Mouse (Mus musculus) CD8-positive naive resting alpha-beta T cell, adult 2 months (primary cell): ENCODE measurements around the gene Nr2f1.

ENCODE experiments used
- DNase-seq, 2 experiments: peaks; one replicate each; pipeline ENCODE4 v3.0.0; 2022; ENCODE audit warnings: low read depth in 2 of 2, low spot score in 2 of 2

Nr2f1 gene

DNA sequence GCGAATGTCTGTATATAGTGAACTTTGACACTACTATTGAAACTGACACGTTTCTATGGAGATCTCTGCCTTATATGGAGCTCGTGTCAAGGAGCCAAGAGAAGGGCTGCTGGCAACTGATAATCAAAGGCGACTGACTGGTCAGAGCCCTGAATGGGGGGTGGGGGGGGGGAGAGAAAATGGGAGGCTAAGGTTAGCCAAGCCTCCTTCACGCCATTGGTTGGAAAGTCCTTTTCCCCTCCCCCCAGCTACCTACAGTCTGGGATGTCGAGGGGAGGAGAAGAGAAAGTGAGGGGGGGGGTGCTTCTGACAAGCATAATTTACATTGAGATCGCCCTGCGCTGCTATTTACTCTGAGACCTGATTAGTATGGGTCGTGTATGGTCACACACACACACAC, 850 bp upstream of the Nr2f1 start:
- no peak for DNase-seq

DNA sequence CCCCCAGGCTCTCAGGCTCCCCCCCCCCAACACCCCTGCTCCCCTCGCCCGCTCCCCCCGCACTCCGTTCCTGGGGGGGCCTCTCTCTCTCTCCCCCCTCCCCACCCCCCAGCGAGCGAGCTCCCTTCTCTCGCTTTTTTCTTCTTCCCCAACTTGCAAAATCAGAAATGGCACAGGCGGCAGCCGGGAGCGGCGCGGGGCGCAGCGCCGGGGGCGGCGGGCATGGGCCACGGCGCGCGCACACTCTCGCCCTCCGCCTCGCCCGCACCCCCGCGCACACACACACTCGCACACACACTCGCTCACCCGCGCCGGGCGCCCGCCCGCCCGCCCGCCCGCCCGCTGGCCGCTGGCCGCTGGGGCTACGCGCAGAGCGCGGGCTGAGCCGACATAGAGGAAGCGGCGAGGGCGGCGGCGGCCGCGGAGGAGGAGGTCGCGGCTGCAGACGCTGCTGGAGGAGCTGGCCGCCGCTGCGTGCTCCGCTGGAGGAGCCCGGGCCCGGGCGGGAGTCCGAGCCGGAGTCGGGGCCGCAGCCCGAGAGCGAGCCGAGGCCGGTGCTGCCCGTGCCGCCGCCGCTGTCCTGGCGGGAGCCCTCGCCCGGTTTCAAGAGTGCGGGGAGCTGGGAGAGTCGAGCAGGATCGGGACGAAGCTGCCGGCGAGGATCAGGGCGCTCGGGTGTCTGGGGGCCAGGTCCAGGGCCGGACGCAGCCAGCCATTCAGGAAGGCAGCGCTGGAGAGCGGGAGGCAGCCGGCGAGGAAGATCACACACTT, 501 bp downstream of the Nr2f1 start:
- no peak for DNase-seq

DNA sequence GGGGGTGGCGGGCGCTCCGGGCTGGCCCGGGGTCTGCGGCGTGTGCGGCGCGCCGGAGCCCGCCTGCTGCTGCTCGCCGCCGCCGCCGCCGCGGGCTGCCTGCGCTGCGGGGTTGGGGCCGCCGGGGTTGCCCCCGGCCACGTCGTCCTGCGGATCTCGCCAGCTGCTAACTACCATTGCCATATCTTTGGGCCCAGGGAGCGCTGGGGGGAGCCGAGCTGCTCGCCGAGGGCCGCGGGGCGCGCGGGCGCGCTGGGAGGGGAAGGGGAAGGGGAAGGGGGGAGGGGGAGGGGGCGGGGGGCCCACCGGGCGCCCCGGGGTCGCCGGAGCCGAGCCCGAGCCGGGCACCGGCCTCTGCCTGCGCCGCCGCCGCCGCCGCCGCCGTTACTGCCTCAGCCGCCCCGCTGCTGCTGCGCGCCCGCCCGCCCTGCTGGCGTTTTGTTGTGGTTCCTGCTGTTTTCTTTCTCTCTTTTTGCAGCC, 1.1 kb downstream of the Nr2f1 start:
- no peak for DNase-seq

DNA sequence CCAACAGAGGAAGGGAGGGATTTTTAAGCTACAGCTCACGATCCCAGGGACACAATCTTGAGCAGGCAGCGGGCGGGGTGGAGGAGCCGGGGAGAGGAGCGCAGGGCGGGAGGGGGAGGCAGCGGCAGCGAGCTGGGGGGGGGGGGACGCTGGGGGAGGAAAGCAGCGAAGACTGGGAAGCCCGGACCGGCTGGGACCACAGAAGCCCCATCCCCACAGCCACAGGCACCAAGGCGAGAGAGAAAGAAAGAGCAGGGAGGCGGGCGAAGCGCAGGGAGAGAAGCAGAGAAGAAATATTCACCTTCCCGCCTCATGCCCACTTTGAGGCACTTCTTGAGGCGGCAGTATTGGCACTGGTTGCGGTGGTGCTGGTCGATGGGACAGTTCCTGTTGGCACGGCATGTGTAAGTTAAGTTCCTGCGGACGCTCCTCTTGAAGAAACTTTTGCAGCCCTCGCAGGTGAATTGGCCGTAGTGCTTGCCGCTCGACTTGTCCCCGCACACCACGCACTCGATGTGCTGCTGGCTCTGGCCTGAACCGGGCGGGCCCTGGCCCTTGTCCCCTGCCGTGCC, 1.7 kb downstream of the Nr2f1 start:
- no peak for DNase-seq

DNA sequence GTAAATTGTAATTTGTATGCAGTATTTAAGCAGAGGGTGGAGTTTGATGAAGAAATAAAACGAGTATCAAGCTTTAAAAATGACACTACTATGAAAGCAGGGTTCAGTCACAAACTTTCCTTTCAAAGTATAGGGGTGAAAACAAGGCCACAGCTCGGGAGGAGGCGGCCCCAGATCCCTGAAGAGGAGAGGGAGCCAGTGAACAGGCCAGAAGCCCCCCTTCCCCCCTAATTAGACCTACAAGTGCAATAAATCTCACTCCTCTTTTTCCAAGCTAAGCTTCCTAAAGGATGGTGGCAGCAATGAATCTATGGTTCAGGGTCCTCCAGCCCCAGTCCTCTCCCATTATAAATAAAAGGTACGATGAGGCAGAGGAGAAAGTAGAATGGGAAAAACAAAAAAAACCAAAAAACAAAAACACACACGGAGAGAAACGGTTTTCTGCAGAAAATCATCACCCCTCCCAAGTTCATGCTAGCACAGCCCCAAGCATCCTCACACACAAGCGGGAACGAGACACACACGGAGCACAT, 2.2 kb downstream of the Nr2f1 start:
- DNase-seq, result no peak

DNA sequence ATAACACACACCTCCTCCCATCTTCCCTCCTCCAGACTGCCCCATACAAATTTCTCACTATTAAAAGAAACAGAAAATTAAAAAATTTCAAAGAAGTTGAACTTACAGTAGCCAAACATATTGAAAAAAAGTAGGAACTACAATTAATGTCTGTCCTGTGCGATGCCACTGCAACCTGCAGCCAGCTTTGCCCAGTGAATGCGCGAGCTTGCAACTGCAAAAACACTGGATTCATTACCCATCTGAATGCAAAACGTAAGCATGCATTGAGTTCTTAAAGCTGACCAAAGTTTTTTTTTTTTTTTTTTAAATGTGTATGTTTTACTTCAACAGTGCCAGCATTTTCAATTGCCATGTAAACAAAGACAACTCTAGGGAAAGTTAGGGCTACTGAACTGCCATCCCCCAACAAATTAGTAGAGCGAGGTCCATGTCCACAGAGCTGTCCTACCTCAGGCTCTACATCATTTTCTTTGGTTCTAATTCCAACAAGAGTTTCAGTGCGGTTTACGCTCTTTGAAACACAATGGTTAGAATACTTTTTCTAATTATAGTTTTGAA, 3.2 kb downstream of the Nr2f1 start:
- no peak for DNase-seq

DNA sequence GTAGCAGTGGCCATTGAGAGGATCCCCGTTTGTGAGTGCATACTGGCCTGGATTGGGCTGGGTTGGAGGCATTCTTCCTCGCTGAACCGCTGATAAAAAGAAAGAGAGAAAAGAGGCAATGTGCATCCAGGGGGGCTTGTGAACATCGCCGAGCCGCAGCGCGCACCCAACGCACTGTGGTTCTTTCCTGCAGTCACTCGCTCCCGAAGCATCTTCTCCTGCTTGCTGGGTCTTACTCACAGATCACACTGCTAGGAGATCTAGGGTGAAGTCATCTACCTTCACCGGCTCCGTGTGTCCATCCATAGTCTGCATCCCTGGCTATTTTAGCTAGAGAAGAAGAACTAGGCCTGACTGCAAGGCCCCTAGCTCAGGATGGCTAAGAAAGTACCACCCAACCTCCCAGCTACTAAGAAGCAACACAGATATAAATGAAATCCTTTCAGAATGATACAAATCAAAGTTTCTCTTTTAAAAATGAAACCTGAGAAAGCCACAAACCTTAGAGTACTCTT, 3.9 kb downstream of the Nr2f1 start:
- no peak for DNase-seq

DNA sequence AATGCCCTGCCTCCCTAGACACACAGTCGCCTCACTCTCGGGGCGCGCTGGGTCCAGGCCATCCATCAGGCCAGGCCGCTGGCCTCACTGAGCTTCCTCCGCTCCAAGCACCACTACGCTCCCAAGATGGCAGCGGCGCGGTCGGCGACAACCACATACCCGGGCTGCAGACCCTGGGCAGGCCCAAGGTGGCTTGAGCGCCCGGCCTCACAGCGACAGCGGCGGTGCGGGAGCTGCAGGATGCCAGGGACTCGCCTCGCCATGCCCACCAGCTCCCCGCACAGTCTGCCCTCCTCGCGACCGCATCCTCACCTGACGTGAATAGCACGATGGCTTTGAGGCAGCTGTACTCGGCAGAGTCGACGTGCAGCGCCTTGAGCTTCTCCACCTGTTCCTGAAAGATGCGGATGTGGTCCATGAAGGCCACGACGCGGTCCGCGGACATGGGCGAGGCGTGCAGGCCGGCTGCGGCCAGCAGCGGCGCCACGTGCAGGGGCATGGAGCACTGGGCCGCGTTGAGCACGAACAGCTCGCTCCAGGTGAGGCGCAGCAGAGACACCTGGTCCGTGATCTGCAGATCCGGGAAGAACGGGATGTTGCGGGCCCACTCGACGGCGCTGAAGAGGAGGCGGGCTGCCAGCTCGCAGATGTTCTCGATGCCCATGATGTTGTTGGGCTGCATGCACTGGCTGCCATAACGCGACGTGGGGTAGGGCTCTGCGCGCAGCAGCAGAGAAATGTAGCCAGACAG, 4.5 kb downstream of the Nr2f1 start:
- no peak for DNase-seq

DNA sequence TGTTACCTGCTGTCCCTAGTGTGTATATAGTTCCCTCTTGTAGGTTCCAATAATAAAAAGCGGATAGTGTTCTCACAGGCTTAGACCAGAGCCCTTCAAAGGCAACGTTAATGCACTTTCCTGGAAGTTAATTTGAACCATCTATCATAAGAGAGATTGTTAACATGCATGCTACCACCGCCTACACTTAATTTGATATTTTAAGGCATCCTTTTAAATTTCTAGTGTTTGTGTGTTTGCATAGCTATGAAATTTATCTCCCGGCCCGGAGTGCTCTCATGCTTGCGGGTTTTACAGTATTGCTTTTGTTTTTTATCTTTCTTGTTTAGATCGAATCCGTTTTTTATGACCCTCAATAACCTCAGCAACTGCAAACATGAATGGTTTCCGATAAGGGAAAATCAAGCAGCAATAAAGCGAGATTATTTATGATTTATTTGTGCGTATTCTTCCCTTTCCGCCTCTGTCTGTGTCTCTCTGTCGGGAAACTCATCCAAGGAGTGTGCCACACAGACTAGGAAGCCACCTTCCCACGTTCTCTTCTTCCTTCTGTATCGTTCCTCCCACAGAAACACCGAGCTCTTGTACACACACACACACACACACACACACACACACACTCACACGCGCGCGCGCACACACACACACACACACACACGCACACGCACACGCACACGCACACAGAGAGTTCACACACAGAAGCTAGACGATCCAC, 5.3 kb downstream of the Nr2f1 start:
- DNase-seq, result no peak

DNA sequence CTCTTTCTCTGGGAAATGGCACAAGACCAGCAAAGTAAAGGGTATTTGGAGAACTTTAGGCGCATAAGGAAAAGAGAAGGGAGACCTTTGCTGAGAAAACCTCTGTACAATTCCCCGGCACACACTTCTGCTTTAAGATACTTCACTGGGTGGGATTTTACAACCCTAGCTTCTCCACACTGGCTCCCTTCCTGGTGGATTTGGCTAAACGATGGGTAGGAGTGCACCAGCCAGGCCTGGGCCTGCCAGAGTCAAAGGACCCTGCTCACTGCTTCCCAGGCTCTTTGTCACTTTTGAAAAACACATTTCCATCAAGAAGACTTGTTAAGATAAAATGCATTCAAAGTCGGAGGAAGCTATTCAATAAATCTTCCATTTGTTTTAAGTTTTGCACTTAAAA, 6.3 kb downstream of the Nr2f1 start:
- no peak for DNase-seq

DNA sequence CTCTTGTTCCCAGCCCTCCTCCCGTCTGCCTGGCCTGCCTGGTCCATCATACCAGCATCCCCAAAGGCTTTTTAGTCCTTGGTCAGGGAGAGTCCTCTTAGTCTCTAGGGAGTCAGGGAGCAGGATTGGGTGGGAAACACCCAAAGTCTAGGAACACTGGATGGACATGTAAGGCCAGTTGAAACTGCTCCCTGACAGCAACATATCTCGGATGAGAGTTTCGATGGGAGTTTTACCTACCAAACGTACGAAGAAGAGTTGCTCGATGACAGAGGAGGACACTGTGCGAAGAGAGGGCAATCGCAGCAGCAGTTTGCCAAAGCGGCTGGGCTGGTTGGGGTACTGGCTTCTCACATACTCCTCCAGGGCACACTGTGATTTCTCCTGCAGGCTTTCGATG, 10.0 kb downstream of the Nr2f1 start:
- DNase-seq, result no peak

DNA sequence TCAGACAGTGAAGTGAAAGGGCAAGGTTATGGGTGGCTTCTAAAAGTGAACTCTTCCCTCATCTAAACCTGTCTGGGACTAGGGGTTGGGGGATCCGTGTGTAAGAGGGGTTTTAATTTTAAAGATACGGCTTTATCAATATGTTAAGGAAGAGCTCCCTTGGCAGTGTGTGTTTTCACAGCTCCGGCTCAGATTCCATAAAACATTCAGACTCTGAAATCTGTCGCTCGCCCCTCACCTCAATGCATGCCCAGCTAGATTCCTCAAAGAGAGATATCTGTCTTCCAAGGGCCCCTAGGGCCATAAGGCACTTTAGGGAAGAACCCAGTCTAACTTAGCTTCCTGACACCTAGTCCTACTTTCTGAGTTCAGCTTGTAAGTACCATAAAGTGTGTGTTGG, 11.7 kb downstream of the Nr2f1 start:
- DNase-seq, result no peak

DNA sequence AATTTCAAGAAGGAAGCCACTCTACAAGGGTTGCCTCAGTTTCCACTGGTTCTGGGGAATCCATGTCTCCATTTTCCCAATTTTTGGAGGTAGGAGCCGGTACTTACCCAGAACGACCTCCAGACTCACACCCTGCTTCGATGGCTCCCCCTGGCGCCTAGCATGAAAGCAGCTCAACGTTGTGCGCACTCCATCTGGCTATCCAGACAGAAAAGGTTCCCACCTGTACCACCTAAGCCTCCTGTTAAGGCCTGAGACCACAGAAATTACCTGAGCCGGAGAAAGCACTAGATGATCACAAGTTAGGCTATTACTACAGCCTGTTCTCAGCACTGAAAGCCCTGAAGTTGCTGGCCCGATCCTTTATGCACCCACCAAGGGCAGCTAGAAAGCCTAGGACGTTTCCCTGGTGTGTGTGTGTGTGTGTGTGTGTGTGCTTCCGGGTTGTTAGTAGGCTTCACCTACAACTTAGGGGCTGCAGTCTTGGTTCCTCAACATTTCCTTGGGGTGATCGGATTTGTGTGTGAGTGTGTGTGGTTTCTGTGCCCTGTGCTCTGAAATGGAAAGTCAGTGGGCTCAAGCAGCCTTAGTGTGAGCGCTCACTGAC, 13.1 kb downstream of the Nr2f1 start:
- no peak for DNase-seq

DNA sequence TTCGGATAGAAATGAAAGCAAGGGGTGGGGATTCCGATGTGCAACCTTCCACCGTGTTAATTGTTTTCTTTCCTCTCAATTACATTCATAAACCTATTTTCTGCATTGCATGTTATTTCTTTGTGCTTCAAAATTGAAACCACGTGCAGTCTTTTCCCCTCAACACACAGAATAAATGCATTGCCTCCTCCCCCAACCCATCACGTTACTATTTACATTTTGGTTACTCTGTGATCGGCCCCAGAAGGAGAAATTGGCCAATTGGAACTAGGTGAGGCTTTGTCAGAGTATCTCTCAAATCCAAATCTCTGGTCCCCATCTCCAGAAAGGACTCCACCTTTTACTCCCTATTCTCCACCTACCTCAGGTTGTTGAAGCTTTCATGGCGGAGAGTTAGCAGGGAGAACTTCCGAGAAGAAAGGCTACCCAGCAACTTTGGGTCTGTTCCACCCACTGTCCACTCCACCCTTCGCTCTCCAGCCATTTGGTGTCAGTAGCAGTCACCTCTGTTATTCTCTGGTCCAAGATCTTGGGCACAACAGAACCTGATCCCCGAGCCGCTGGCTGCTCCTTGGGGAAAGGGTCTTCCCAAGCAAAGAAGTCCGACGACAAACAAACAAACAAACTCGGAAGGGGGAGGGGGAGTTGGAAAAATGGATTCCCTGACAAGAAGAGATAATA, 14.6 kb downstream of the Nr2f1 start:
- no peak for DNase-seq

DNA sequence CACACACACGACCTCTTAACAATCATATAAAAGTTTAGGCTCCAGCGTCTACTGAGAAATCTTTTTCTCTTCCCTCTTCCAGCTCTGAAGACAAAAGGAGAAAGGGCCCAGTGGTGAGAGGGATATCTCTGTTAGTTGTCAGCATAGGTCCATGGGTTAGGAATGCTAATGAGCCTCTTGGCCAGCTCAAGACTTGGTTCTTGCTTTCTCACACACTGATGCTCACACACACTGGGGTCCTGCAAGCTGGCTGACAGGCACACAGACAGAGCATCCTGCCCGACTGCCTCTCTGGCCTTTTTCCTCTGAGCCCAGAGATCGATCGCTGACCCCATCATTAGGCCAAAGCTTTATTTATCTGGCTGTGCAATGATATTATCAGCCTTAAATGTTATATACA, 15.6 kb downstream of the Nr2f1 start:
- DNase-seq, result no peak

DNA sequence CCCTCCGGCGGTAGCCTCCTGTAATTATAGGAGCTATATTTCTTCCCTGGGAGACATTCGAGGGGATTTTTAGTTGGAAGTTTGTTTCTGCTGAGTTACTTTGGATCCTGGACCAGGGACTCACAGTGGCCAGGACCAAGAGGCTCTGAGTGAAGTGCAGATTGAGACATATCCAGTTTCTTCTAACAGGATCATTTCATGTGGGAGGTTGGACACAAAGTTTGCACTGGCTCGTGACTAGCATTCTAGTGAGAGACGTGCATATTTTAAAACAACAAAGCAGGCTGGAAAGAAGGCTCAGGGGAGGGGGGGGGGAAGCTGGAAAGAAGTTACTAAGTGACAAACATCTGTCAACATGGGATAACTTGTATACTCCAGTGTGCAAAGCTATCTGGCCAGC, 16.6 kb downstream of the Nr2f1 start:
- DNase-seq, result no peak

DNA sequence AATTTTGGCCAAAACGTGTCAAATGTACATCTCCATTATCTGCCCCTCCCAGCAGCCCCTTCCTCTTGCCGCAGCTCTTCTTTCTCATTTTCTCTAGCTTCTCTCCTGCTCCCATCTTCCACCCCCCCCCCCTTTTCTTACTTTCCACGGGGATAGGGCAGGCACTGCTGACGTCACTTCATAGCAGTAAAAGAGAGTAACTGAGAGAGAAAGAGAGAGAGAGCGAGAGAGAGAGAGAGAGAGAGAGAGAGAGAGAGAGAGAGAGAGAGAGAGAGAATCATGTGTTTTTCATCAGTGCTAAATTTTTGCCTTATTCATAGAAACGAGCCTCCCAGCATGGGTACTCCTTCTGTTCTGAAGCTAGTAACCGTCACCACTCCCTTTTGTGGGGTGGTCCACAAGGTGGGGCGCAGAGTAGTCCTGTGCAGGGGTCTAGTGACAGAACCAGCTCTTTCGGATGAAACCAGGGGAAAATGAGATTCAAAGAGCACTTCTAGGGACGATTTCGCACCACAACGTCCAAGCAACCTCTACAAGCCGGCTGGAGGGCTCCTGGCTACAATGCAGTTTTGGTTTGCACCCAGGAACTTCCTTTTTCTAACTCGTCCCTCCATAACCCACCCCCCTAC, 17.5 kb downstream of the Nr2f1 start:
- no peak for DNase-seq

DNA sequence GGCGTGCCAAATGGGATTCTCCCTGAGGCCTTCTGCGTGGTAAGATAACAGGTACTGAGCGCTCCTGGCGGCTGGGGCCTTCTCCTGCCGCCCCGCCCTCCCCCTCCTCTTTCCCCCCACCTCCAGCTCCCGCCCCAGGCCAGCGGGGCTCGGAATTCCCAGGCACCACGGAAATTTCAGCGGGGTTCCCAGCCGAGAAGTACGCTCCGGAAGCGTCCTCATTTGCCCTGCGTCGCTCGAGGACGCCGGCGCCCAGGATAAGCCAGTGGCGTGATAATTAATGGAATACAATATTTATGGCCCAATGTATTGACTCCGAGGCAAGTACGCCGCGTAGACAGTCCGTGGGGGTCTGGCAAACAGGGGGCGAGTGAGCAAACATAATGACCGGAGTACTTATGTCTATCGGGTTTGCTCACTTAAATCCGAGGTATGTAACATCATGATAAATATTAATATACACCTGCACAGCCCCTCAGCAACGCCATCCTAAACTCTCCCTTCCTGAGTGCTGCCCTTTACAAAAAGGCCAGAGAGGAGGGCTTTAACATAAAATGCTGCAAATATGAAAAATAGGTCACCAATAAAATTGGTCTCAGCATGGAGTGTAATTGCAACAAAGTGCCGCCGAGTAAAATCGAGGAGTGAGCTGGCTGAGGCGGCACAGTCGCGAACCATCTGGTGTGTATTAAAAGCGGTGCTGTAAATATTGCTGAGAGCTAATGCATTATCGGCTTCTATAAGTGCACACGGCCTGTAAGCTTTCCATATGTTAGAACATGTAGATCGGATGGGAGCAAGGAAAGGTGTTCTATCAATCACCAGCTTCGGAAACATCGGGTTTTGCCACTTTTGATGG, 18.3 kb downstream of the Nr2f1 start:
- DNase-seq, result no peak
